25 mouse cellular contexts compared by ENCODE assay signal in genomic region chr4:41115074-41115473, GRCm38 (mm10).
"Had no signal": no experiment of that assay in that cellular context is flagged by ENCODE, and none has a peak within 500 bp of the region (broad histone marks: within the 10 kb centered on the region; RNA-seq: fewer than 3 reads in every experiment).

No protein-coding gene starts in this region.

- ATAC-seq: hindbrain, embryonic 16.5 days; inflammation-experienced regulatory T-cells, adult 6 months; intestine, embryonic 15.5 days; intestine, postnatal 0 days had no signal

- H3K9ac ChIP-seq: heart, embryonic 12.5 days; hindbrain, embryonic 12.5 days; hindbrain, embryonic 14.5 days; intestine, embryonic 15.5 days; limb, embryonic 12.5 days had no signal

- H3K27ac ChIP-seq: gastrocnemius, adult 2 months; hindbrain, embryonic 10.5 days; hindbrain, embryonic 12.5 days; hindbrain, embryonic 14.5 days; intestine, embryonic 15.5 days; layer of hippocampus, adult 2 months; left cerebral cortex, adult 2 months; limb, embryonic 10.5 days; limb, embryonic 12.5 days had no signal

- H3K4me3 ChIP-seq: gastrocnemius, adult 2 months; heart, embryonic 12.5 days; hindbrain, embryonic 10.5 days; hindbrain, embryonic 12.5 days; intestine, embryonic 15.5 days; layer of hippocampus, adult 2 months; left cerebral cortex, adult 2 months; limb, embryonic 10.5 days; limb, embryonic 12.5 days had no signal

- H3K4me2 ChIP-seq: heart, embryonic 12.5 days; hindbrain, embryonic 12.5 days; hindbrain, embryonic 14.5 days; intestine, embryonic 15.5 days; limb, embryonic 12.5 days; liver, embryonic 11.5 days had no signal

- H3K4me1 ChIP-seq: heart, embryonic 12.5 days; hindbrain, embryonic 10.5 days; hindbrain, embryonic 12.5 days; intestine, embryonic 15.5 days; limb, embryonic 10.5 days; limb, embryonic 12.5 days had no signal

- H3K27me3 ChIP-seq: heart, embryonic 12.5 days; hindbrain, embryonic 12.5 days; intestine, embryonic 15.5 days; limb, embryonic 12.5 days had no signal

- DNase-seq: gastrocnemius, adult 2 months; gastrocnemius, postnatal 10 days; gastrocnemius, postnatal 25 days; heart, adult 18-20 months; heart, postnatal 10 days; heart, postnatal 4 days; kidney, adult 18-20 months; kidney, adult 8-10 months; kidney, postnatal 10 days; kidney, postnatal 25 days; kidney, postnatal 4 days; liver had no signal

- H3K9me3 ChIP-seq: heart, embryonic 12.5 days; hindbrain, embryonic 10.5 days; hindbrain, embryonic 12.5 days; intestine, embryonic 15.5 days; limb, embryonic 10.5 days; limb, embryonic 12.5 days had no signal
